Mouse (Mus musculus) heart, postnatal 0 days (tissue): ENCODE data around the gene Spag6l.

Source experiments
- CTCF ChIP-seq: IDR thresholded peaks from 2 replicates; pipeline ENCODE4 v1.5.1; 2016; ENCODE audit warnings: antibody characterized with exemption, control low read depth, low read depth
- EP300 ChIP-seq: IDR thresholded peaks from 2 replicates; pipeline ENCODE4 v1.6.1; 2016; ENCODE audit warnings: antibody characterized with exemption, low read depth

- TF ChIP-seq EP300: no peak
- TF ChIP-seq CTCF: no peak
Measured at GRCm38 (mm10) chr16:16856731-16857476, 27.6 kb upstream of the Spag6l start.
